In genomic region chr9:103600834-103601233, GRCm38 (mm10) we compare ENCODE assay signal across 13 mouse cellular contexts.
A peak's percentile ranks its signal among the peaks of the same experiment; 100 is the strongest.
DNase-seq lines count a peak whose midpoint lies in the region; ATAC-seq and TF ChIP-seq lines count a peak whose summit lies in the region.
"Had no signal": no experiment of that assay in that cellular context is flagged by ENCODE, and none has a peak within 500 bp of the region (broad histone marks: within the 10 kb centered on the region; RNA-seq: fewer than 3 reads in every experiment).

No protein-coding gene starts in this region.

- WGBS in forebrain, postnatal 0 days: 67% methylated on average over 3 of the region's 3 CpGs
- 66% methylated on average over 3 of the region's 3 CpGs for WGBS in forebrain, embryonic 16.5 days

- DNase-seq in forebrain, postnatal 0 days: no peak
- DNase-seq in left cerebral cortex, adult 2 months (ENCODE audit: extremely low spot score in 1 of 2, low spot score in 2 of 2): no peak
- no peak for DNase-seq in left cerebral cortex, postnatal 36 days (ENCODE audit: low spot score in 2 of 2)
- DNase-seq in 416B (ENCODE audit: low read depth): peak; percentile 16
- DNase-seq in brain, adult 2 months (ENCODE audit: low read depth, low spot score): peak; percentile 46
- no peak for DNase-seq in urinary bladder, postnatal 36 days (ENCODE audit: low spot score in 2 of 2)
- no peak for DNase-seq in testis, postnatal 10 days (ENCODE audit: low spot score)

- no peaks in the 10 kb centered on the region for H3K27me3 ChIP-seq in forebrain, postnatal 0 days (ENCODE audit: insufficient read depth, low read length)
- H3K27me3 ChIP-seq in forebrain, embryonic 16.5 days (replicated peaks; ENCODE audit: control insufficient read depth, insufficient read depth, low read length): no peaks in the 10 kb centered on the region
- H3K27me3 ChIP-seq: embryonic facial prominence, embryonic 12.5 days; forebrain, embryonic 15.5 days; hindbrain, embryonic 12.5 days; limb, embryonic 15.5 days had no signal

- peak; percentile 51 for TF ChIP-seq CTCF in forebrain, postnatal 0 days (IDR thresholded peaks at IDR 0.05; ENCODE audit: low read depth)
- peak; percentile 39 for TF ChIP-seq CTCF in left cerebral cortex, adult 2 months (IDR thresholded peaks at IDR 0.05)

- no peak overlapping the region for H3K27ac ChIP-seq in forebrain, postnatal 0 days (ENCODE audit: low read depth, low read length)
- H3K27ac ChIP-seq in forebrain, embryonic 16.5 days (ENCODE audit: low read length): no peak overlapping the region
- H3K27ac ChIP-seq in left cerebral cortex, adult 2 months: no peak overlapping the region
- H3K27ac ChIP-seq: embryonic facial prominence, embryonic 12.5 days; forebrain, embryonic 15.5 days; hindbrain, embryonic 12.5 days; limb, embryonic 15.5 days had no signal

- intact Hi-C loops in left cerebral cortex, adult 2 months (cut with DNase I): no loop called here
- intact Hi-C loops in left cerebral cortex, postnatal 36 days (cut with DNase I): no loop called here

- H3K9ac ChIP-seq in forebrain, postnatal 0 days: no peak overlapping the region
- H3K9ac ChIP-seq in forebrain, embryonic 16.5 days (replicated peaks; ENCODE audit: low read depth, low read length): no peak overlapping the region
- H3K9ac ChIP-seq: embryonic facial prominence, embryonic 12.5 days; forebrain, embryonic 15.5 days; hindbrain, embryonic 12.5 days; limb, embryonic 15.5 days had no signal

- H3K4me1 ChIP-seq in forebrain, postnatal 0 days (ENCODE audit: insufficient read depth): 0 out of 2 replicates have a peak, but pooled peaks cover 3% of the 10 kb centered on the region
- peaks cover 2% of the 10 kb centered on the region; the same call in 1 of the 2 replicates for H3K4me1 ChIP-seq in forebrain, embryonic 16.5 days (replicated peaks; ENCODE audit: control insufficient read depth, insufficient read depth, low read length)
- H3K4me1 ChIP-seq: embryonic facial prominence, embryonic 12.5 days; limb, embryonic 15.5 days had no signal

- no peaks in the 10 kb centered on the region for H3K36me3 ChIP-seq in forebrain, postnatal 0 days (ENCODE audit: insufficient read depth)
- H3K36me3 ChIP-seq in forebrain, embryonic 16.5 days (ENCODE audit: control insufficient read depth, insufficient read depth): no peaks in the 10 kb centered on the region
- H3K36me3 ChIP-seq: embryonic facial prominence, embryonic 12.5 days; forebrain, embryonic 15.5 days; G1E; hindbrain, embryonic 12.5 days; limb, embryonic 15.5 days had no signal

- no peaks in the 10 kb centered on the region for H3K9me3 ChIP-seq in forebrain, postnatal 0 days (ENCODE audit: low read length)
- H3K9me3 ChIP-seq in forebrain, embryonic 16.5 days (ENCODE audit: control insufficient read depth, low read length): no peaks in the 10 kb centered on the region
- H3K9me3 ChIP-seq: embryonic facial prominence, embryonic 12.5 days; forebrain, embryonic 15.5 days; hindbrain, embryonic 12.5 days; limb, embryonic 15.5 days had no signal

- ATAC-seq in forebrain, postnatal 0 days: no peak
- ATAC-seq in forebrain, embryonic 16.5 days: no peak
- ATAC-seq: forebrain, embryonic 15.5 days had no signal

- no peak overlapping the region for H3K4me3 ChIP-seq in forebrain, postnatal 0 days (ENCODE audit: low read depth, low read length)
- no peak overlapping the region for H3K4me3 ChIP-seq in forebrain, embryonic 16.5 days (replicated peaks; ENCODE audit: low read length)
- H3K4me3 ChIP-seq in left cerebral cortex, adult 2 months: no peak overlapping the region
- H3K4me3 ChIP-seq: embryonic facial prominence, embryonic 12.5 days; forebrain, embryonic 15.5 days; hindbrain, embryonic 12.5 days; limb, embryonic 15.5 days had no signal

- H3K4me2 ChIP-seq in forebrain, postnatal 0 days (ENCODE audit: low read depth): no peak overlapping the region
- no peak overlapping the region for H3K4me2 ChIP-seq in forebrain, embryonic 16.5 days (ENCODE audit: low read length)
- H3K4me2 ChIP-seq: embryonic facial prominence, embryonic 12.5 days; forebrain, embryonic 15.5 days; hindbrain, embryonic 12.5 days; limb, embryonic 15.5 days had no signal

Comparison
In these comparisons a context has a peak if more than half of its experiments do, and no peak if none do; other contexts are left out.
1. DNase-seq: peak in 416B (single experiment) and brain, adult 2 months (single experiment); none in forebrain, postnatal 0 days (single experiment), left cerebral cortex, adult 2 months (0 of 2), left cerebral cortex, postnatal 36 days (0 of 2), urinary bladder, postnatal 36 days (0 of 2) and testis, postnatal 10 days (single experiment).